Mouse (Mus musculus) liver, embryonic 14.5 days (tissue): ENCODE measurements at regions not wholly inside any gene's neighbourhood (a gene's known extent, or its start where the extent isn't known, plus 50 kb on each side); places are given as distances from the start of the nearest gene placed in this dataset.

Source experiments
- CTCF ChIP-seq: IDR thresholded peaks from 2 replicates; pipeline ENCODE4 v1.5.1; 2016; ENCODE audit warnings: antibody characterized with exemption, low read depth, control low read depth
- EP300 ChIP-seq: IDR thresholded peaks from 2 replicates; pipeline ENCODE4 v1.6.1; 2016; ENCODE audit warnings: antibody characterized with exemption, low read depth

DNA sequence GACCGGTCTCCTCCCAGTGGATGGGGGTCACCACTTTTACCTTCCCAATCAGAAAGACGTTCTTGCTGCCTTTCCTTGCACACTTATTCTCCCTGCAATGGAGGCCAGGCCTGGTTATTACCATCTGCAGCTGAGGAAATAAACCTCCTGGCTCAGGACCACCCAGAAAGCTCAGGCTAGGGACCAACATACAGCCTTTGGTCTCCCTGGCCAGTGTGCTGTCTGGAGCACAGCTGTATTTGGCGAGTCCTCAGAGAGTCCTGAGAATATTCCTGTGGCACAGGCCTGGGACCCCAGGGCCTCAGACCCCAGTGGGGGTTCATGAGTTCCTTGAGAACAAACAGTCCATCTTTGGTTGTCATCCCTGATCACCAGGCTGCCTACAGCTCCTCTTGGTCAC, 107.4 kb downstream of the Cd83 start:
- TF ChIP-seq CTCF, result no peak
- TF ChIP-seq EP300, result no peak
